Mouse (Mus musculus): ENCODE measurements around the gene Ccdc191.
A peak's percentile ranks its signal among the peaks of the same experiment; 100 is the strongest.

Ccdc191 gene

DNA sequence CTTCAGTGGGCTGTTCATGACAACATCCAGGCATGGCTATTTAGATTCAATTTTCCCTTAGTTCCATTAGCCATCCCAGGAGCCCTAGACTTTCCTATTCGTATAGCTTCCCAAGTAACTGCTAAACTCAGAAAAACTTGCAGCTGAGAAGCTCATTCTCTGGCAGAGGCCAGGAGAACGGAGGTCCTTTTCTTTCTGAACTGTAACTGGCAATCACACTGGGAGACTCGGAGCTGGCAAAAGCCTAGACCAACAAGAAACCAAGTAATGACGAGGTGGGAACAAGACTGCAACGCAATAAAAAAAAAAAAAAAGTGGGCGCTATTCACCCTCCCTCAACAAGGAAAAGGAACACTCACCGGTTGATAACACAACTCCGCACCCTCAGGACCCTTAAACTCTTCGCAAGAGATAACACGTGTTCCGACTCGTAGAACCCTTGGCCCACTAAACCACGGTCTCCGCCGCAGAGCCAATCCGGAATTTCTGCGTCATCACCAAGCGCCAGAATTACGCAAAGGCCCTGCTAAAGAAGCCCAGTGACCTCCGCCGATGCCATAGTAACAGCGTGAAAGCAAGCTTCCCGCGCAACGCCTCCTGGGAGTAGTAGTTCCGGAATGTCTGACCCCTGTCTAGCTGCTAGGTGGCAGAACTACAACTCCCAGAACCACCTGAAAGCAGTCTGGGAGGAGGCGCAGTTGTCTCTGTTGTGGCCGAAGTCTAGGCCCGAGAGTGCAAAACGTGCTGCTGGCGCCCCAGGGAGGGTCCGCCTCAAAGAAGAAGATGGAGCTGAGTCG, at the start of gene Ccdc191:
TSS of gene Ccdc191 (plus strand) at position 593 of the 797 bp plus-strand sequence.
- peak; percentile 99 for DNase-seq (ENCODE audit: low read depth)

DNA sequence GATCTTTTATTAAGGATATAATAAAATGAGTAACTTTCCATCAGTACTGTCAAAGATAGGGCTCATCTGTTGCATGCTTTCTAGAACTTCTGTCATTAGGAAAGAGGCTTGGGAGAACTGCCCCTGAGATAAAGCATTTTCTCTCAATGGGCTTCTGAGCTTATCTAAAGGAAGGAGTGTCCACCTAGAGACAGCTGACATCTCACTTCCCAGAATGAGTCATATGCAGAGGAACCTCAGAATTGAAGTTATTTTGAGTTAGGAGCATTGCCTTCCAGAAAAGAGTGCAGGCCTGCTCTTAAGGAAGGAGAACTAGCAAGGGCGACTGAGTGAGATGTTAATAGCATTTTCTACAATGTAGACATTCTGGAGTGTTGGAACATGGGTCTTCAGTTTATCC, 48.4 kb upstream of the Ccdc191 start:
- no peak for DNase-seq (ENCODE audit: low read depth)

DNA sequence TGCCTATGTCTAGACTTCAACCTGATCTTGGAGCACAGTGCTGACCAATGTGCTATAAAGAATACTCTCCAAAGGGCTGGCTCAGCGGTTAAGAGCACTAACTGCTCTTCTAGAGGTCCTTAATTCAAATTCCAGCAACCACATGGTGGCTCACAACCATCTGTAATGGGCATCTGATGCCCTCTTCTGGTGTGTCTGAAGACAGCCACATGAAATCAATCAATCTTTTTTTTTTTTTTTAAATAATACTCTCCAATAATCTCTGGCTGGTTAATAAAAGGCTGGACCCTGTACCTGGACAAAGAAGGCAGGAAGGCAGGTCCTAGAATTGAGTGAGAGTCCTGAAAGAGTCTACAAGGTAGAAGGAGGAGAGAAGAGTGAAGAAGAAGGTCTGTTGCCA, 39.8 kb upstream of the Ccdc191 start:
- no peak for DNase-seq (ENCODE audit: low read depth)

DNA sequence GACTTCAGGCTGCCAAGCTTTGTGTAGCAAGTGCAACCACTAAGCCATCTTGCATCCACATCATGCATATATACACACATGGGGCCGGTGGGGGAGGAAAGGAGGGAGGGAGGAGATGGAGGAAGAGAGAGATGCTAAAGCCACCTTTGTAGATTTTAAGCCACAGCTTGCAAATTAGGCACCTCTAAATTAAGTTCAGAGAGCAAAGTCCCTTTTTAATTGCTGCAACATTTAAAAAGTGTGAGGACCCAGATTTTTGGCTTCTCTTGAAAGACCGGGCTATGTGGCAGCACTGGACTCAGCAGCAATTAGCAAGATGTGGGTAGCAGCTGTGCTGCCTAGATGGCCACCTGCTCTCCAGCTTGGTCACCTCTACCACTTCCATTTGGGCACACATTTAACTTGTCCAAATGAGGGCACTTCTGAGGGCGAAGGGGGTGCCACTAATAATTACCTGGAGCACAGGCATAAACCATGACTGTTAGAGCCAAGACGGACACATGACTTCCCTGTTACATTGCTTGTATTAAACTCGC, 30.6 kb upstream of the Ccdc191 start:
- no peak for DNase-seq (ENCODE audit: low read depth)

DNA sequence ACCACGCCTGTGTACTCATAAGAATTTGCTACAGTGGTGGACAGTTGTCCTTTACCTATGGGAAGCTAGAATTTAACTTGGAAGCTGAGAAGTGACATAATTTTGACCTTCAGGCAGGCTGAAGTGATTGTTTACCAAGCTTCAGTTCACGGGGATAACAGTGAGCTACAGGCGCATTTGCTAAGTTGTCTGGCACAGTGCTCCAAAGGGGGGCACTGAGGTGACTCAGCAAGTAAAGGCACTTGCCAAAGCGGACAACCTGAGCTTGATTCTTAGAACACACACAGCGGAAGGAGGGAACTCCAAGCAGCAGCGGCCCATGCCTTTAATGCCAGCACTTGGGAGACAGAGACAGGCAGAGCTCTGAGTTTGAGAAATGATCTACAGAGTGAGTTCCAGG, 29.0 kb upstream of the Ccdc191 start:
- DNase-seq (ENCODE audit: low read depth) = no peak

DNA sequence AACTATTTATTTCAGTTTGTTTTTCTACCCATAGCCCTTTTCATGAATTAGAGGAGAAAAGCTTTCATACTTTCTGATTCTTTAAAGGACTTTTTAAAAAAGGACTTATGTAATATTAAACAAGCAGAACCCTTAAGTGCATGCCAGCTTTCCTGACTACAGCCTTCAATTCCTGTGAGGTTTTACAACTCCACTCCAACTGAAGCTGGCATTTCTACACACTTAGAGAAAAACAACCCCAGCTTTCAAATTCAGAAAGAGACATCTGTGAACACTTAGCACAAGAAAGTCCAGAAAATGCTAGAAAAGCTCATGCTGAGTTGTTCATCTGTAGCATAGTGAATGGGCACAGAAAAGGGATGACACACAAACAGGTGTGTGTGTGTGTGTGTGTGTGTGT, 19.8 kb upstream of the Ccdc191 start:
- DNase-seq (ENCODE audit: low read depth) = no peak

DNA sequence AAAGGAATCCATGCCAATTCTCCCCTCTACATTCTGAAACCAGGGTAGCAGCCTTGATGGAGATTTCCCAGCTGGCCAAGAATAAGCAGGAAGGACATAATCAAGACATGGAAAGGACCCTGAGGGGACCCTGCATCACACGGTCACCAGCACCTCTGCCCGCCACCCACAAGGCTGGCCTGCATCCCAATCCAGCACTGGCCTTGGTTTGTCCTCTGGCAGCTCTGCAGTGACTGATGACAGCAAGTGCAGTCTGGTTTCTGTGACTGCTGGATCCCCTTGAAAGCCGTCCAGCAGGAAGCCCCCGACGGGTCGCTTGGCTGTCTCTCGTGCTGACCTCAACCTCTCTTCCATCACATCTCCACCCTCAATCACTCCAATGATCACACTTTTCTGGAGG, 18.2 kb upstream of the Ccdc191 start:
- DNase-seq (ENCODE audit: low read depth) = no peak

DNA sequence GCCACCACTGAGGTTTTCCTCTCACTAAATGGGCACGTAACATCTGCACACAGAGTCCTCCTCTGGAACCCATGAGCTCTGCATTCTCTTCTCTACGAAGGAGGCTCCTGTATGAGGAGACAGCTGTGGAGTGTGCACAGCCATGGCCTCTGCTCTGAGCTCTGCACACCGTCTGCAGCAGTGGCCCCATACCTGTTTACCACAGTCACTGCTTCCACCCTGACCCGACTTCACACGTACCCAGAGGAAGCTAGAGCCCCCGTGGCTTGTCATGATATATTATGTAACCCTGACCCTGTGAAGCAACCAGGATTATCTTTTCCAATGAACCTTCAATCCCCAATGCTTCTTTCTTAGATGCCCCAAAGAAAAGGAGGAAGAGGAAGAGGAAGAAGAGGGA, 9.8 kb upstream of the Ccdc191 start:
- no peak for DNase-seq (ENCODE audit: low read depth)

DNA sequence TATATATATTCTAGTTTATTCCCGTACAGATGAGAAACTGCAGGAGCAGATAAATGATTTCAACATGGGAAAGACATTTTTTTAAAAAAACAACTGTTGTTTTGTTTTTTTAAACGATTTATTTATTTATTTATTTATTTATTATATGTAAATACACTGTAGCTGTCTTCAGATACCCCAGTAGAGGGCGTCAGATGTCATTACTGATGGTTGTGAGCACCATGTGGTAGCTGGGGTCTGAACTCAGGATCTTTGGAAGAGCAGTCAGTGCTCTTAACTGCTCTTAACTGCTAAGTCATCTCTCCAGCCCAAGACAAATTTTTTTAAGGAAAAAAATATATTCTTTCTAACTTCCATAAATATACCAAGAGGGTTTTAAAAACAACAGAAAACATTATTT, 8.0 kb upstream of the Ccdc191 start:
- DNase-seq (ENCODE audit: low read depth) = peak; percentile 5

DNA sequence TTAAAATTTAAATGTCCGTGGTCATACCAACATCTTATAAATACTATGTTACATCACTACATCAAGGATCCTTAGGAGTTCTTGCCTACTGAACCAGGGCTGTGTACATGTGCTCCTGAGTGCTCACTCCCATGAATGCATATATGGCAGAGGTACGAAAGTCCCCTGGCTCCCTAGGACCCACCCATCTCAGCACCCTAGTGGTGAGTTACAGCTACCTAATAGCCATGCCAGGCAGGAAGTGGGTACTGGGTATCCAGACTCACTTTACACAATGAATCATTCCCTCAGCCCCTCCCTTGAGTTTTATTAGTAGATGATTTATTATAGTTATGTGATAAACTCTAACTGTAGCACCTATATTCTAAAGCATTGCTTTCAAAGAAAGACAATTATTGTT, 7.3 kb upstream of the Ccdc191 start:
- DNase-seq (ENCODE audit: low read depth) = no peak

DNA sequence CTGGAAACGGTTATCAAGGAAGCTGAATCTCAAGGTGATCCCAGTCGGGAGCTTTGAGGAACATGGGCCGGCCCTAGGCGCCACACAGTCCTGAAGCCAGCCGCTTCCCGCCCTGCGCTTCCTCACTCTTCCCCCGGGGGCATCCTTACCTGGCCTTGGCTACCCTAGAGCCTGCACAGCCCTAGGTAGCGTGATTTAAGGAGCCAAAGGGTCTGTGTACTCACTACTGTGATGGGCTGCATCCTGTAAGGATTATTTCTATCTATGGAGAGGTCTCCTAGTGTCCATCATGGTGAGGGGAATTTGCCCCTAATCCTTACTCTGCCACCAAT, 371 bp downstream of the Ccdc191 start:
- no peak for DNase-seq (ENCODE audit: low read depth)

DNA sequence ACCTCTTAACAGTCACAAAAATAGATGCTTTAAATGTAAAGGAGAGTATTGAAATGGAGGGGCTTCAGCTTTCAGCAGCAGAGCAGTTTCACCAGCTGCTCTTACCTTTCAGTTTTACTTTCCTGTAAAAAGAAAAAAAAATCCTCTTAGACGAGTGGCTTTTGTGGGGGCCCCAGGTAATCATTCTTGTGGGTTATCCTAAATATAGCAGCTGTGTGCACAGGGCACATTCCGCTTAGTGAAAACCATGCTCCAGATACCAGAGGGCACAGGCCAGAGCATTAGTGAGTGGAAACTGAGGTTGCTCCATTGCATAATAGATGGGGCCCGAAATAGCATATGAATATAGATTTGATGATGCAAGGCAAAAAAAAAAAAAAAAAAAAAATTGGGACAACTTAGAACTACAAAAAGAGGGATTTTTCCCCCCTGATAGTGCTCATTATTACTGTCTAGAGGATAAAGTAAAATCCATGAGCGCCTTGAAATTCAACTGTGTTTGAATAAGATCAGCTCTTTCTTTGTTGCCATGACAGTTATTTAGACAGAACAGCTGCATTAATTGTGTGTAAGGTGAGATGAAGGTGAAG, 1.2 kb downstream of the Ccdc191 start:
- DNase-seq (ENCODE audit: low read depth) = peak; percentile 4

DNA sequence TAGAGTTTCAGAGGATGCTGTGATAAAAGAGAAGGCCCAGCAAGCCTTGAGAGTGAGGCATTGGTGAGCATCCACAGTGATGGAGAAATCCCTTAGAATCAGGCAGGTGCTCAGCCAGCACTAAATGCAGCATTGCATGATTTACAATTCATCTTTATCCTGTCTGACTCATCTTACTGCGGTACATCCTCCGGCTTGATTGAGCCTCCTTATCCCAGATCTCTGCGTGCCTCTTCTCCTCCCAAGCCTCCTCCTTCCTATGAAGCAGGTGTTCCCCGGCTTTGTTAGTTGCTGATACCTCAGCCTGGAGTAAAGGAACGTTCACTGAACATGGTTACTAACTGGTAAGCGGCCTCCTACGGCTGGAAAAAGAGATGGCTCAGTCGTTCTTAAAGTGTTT, 4.9 kb downstream of the Ccdc191 start:
- no peak for DNase-seq (ENCODE audit: low read depth)

DNA sequence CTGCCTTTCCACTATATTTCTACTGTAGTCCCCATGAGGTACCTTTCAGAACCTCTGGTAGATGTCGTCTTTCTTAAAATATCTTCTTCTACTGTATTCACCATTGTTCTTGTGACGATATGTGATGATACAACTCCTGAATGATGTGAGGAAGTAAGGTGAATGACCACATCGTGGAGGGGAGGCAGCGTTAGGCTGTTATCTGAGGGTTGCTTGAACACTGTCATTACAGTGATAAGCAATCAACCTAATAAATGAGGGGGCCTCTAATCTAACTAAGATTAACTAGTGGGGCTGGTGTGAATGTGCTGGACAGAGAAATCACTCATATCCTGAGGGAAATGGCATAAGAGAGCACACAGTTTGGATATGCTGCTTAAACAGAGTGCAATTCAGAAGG, 10.5 kb downstream of the Ccdc191 start:
- DNase-seq (ENCODE audit: low read depth) = no peak

DNA sequence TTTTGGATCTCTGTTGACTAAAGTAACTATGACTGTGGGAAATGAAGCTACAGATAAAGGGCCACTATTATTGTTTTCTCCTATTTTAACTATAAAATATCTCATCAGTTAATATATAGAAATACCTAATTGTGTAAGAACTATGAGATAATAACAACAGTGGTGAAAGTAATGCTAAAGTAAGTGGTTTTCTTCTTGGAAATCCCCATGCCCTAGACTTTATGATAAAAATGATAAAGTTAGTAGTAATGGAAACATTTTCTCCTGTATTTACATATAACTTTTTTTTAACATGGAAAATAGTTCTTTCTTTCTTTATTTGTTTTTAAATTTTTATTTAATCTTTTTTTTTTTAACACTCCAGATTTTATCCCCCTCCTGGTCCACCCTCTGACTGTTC, 11.0 kb downstream of the Ccdc191 start:
- DNase-seq (ENCODE audit: low read depth) = no peak

DNA sequence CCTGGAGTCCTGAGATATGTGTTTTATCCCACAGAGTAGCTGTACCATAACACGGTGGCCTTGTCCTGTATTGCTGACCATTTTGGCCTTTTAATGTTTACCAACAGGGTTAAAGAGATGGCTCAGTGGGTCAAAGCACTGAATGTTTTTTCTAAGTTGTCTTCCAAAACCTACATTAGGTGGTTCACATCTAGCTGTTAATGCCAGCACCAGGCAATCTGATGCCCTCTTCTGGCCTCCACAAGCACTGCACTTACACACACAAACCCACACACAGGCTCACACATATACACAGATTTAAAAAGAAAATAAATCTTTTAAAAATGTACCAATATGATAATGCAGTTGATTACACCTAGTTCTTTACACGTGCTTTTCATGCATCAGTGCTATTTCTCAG, 19.3 kb downstream of the Ccdc191 start:
- DNase-seq (ENCODE audit: low read depth) = peak; percentile 10

DNA sequence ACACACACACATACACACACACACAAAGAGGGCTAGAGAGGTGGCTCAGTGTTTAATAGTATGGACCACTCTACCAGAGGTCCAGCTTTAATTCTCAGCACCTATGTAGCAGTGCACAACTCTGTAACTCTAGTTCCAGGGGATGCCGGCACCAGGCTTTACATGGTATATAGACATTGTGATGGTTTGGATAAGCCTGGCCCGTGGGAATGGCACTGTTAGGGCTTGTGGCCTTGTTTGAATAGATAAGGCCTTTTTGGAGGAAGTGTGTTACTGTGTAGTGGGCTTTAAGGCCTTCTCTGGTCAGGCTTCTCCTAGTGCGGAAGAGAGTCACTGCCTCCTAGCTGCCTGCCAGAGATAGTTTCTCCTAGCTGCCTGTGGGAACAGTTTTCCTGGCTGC, 29.3 kb downstream of the Ccdc191 start:
- DNase-seq (ENCODE audit: low read depth) = no peak

DNA sequence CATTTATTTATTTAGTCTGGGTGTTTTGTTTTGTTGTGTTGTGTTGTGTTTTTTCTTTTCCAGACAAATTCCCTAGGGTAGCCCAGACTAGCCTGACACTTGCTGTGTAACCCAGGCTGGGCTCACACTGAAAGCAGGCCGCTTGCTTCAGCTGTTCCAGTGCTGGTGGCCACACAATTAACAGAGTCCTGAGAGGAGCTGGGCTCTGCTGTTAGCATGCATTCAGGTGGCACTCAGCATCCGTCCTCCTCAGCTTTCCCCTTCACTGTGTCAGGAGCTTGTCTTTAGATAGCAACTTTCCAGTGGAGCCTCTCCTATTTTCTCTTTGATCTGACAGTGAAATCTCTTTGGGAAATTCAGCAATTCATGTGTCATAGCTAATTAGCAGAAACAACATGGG, 32.4 kb downstream of the Ccdc191 start:
- DNase-seq (ENCODE audit: low read depth) = no peak

DNA sequence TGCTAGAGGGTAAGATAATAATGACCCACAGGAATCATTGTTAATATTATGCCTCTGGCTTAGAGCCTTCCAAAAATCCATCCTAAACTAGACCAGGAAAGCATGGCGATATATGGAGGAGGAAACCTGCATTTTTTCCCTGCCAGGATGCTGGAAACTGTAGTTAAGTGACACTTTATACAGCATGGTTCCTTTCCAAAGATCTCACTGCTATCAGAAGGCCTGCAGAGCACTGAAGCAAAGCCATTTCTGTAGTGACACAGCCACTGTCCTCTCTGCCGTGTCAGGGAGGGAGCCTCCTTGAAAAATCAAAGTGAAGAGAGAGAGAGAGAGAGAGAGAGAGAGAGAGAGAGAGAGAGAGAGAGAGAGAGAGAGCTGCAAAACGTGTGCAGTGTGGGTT, 33.0 kb downstream of the Ccdc191 start:
- no peak for DNase-seq (ENCODE audit: low read depth)

DNA sequence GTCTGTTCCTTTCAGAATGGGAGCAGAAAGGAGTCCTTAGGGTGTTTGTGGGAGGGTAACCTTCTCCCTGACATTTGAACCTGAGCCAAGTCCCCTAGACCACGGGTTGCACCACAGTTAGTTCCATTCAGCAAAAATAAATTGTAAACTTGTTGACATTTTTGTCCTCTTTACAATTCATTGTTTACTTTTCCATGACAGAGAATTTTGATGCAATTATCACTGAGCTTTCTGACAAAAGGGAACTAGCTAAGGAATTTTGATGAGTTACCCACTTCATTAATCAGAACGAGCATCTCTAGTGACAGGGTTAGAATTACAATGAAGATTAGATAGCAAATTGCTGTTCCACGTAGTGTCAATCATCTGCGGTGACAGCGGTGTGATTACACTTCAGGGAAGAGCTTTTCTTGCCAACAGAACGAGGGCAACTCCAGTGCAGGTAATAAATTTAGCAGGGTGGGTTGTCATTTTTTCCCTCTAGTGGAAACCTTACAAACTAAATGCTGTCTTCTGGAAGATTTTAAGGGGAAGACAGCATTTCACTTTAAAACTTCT, 35.5 kb downstream of the Ccdc191 start:
- DNase-seq (ENCODE audit: low read depth) = no peak

DNA sequence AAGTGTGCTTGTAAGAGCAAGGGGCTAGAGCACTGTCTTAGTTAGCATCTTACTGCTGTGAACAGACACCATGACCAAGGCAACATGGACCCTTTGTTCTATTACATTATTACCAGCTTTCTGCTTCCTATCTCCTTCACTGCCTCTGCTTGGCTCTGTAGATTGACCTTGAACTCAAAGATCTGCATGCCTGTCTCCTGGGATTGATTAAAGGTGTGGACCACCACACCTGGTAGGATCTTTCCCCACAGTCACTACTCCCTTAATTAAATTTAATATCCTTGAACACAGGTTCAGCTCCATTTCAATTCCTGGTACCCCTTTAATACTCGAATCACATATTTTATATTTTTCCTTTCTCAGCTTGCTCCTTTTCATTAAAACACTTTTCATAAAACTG, 36.2 kb downstream of the Ccdc191 start:
- no peak for DNase-seq (ENCODE audit: low read depth)

DNA sequence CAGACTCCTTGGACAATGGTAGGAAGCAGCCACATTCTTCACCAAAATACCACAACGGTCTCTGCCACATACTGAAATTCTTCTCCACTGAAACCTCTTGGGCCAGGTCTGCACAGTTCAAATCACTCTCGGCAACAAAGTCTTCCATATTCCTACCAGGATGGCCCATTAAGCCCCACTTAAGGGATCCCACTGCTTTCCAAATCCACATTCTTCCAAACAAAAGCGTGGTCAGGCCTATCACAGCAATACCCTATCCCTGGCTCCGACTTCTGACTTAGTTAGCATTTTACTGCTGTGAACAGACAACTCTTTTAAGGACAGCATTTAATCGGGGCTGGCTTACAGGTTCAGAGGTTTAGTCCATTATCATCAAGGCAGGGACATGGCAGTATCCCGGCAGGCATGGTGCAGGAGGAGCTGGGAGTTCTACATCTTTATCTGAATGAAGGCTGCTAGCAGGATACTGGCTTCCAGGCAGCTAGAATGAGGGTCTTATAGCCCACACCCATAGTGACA, 36.8 kb downstream of the Ccdc191 start, which contains the start of gene Qtrt2:
TSS of gene Qtrt2 (minus strand) at position 469 of the 519 bp plus-strand sequence.
- DNase-seq (ENCODE audit: low read depth) = no peak

DNA sequence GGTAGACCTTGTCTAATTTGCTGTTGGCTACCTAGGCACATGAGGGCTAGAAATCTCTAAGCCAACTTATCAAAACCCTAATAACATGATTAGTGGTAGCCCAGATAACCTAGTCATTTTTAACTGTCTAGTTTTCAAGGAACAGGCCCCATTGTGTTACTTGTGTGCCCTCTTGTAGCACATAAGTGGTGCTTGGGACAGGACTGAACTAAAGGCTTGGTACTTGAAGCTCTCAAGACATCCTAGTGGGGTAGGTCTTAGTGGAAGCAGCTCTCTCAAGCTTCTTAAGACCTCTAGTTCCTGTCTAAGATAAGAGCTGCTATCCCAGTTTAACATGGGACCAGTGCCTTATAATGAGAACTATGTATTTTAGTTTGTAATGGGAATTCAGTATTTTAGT, 41.0 kb downstream of the Ccdc191 start:
- DNase-seq (ENCODE audit: low read depth) = no peak

All from NIH3T3 (cell line).